Mouse (Mus musculus): ENCODE measurements at regions not wholly inside any gene's neighbourhood (a gene's known extent, or its start where the extent isn't known, plus 50 kb on each side); places are given as distances from the start of the nearest gene placed in this dataset.

DNA sequence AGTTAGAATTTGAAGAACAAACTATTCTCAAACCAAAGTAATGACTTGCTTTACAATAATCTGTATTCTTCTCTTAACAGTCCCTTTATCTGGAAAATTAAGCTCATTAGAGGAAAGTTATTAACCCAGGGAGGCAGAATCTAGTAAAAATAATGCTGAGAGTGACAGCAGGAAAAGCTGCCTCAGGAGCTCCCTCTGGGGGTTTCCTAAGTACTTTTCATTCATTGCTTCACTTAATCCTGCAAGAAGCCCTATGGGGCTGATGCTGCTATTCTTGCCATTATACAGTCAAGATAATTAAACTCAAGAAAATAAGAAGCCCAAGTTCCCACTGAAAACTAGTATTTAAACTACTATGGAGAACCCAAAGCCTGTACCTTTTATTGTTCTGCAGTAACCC, 3563.9 kb upstream of the Gm7489 start:
- TF ChIP-seq CTCF (IDR thresholded peaks at IDR 0.05; ENCODE audit: control insufficient read depth, insufficient read depth, low read length) (no peak), POLR2A (IDR thresholded peaks at IDR 0.05; ENCODE audit: borderline replicate concordance, control insufficient read depth, low read depth, low read length) (no peak)

Data from bone marrow, adult 2 months (tissue).